Mouse (Mus musculus) testis, adult 2 months (tissue): Measurements from ENCODE around the gene Zfp426.

ENCODE experiments used
- CTCF ChIP-seq: fragments of 200-500 bp; IDR thresholded peaks from 2 replicates; pipeline ENCODE4 v1.5.1; 2012; ENCODE audit warnings: low read depth, mild to moderate bottlenecking, inconsistent platforms, low read length, moderate library complexity; ENCODE audit not compliant: control insufficient read depth, insufficient read depth, insufficient replicate concordance
- POLR2A ChIP-seq: fragments of 200-500 bp; IDR thresholded peaks from 2 replicates; pipeline ENCODE4 v1.6.1; 2012; ENCODE audit warnings: low read depth, mild to moderate bottlenecking, inconsistent platforms, low read length, moderate library complexity; ENCODE audit not compliant: control insufficient read depth

- TF ChIP-seq CTCF: no peak
- TF ChIP-seq POLR2A: no peak
Observed at GRCm38 (mm10) chr9:20518708-20519107, 26.2 kb upstream of the Zfp426 start.
